Mouse (Mus musculus) megakaryocyte, adult 5-6 weeks (primary cell): ENCODE measurements around the gene Sdhd. TPM values are rescaled to one million over a fixed set of nuclear protein-coding genes. Genes with fewer than 3 reads are reported as not detected.

Experiments
- total RNA-seq, 2 experiments: library from RNA; stranded (forward) in 1 of 2; stranded (reverse) in 1 of 2; fragments of 153-499, 151-499 nt in 1 of 2; fragments of 221-1000, 200-1000 nt in 1 of 2; gene quantifications; 2 replicates each; pipeline versions ENCODE4 v1.2.3 to v1.2.4; 2015 to 2017

Gene Sdhd
- total RNA-seq, 2 experiments from 2014 or later, result 130 to 185 TPM

Other genes starting within 250 kb of the Sdhd start
- not detected in 2 replicates for gene Plet1, start 109.3 kb downstream of the Sdhd start, total RNA-seq (2015)
- gene Plet1, start 109.3 kb downstream of the Sdhd start, total RNA-seq (2017), result not detected in 2 replicates
- gene Pts, start 75.1 kb downstream of the Sdhd start, total RNA-seq (2015), result 97.1 and 106 TPM in 2 replicates
- gene Pts, start 75.1 kb downstream of the Sdhd start, total RNA-seq (2017), result 61.2 and 67.4 TPM in 2 replicates
- gene Il18, start 49.0 kb downstream of the Sdhd start, total RNA-seq (2015), result 9.9 and 20.1 TPM in 2 replicates
- 10.2 and 14.5 TPM in 2 replicates for gene Il18, start 49.0 kb downstream of the Sdhd start, total RNA-seq (2017)
- 0.39 and 0.49 TPM in 2 replicates for gene Bco2, start 48.6 kb downstream of the Sdhd start, total RNA-seq (2015)
- 0.85 and 1.6 TPM in 2 replicates for gene Bco2, start 48.6 kb downstream of the Sdhd start, total RNA-seq (2017)
- gene Tex12, start 42.5 kb downstream of the Sdhd start, total RNA-seq (2015), result not detected in 2 replicates
- gene Tex12, start 42.5 kb downstream of the Sdhd start, total RNA-seq (2017), result not detected in 2 replicates
- gene Timm8b, start 98 bp upstream of the Sdhd start, total RNA-seq (2015), result 78.7 and 89.2 TPM in 2 replicates
- 163 and 189 TPM in 2 replicates for gene Timm8b, start 98 bp upstream of the Sdhd start, total RNA-seq (2017)
- gene Pih1d2, start 13.5 kb upstream of the Sdhd start, total RNA-seq (2015), result 0.48 TPM in 1 of 2 replicates, not detected in the other
- gene Pih1d2, start 13.5 kb upstream of the Sdhd start, total RNA-seq (2017), result 0.40 TPM in 1 of 2 replicates, not detected in the other
- 19.6 and 26.2 TPM in 2 replicates for gene Nkapd1, start 13.7 kb upstream of the Sdhd start, total RNA-seq (2015)
- gene Nkapd1, start 13.7 kb upstream of the Sdhd start, total RNA-seq (2017), result 22.4 and 25.3 TPM in 2 replicates
- gene Dlat, start 56.0 kb upstream of the Sdhd start, total RNA-seq (2015), result 27.6 and 28.5 TPM in 2 replicates
- 21.7 and 34.4 TPM in 2 replicates for gene Dlat, start 56.0 kb upstream of the Sdhd start, total RNA-seq (2017)
- not detected in 2 replicates for gene Dixdc1, start 135.7 kb upstream of the Sdhd start, total RNA-seq (2015)
- gene Dixdc1, start 135.7 kb upstream of the Sdhd start, total RNA-seq (2017), result not detected in 2 replicates
- gene 2310030G06Rik, start 142.7 kb upstream of the Sdhd start, total RNA-seq (2015), result not detected in 2 replicates
- not detected in 2 replicates for gene 2310030G06Rik, start 142.7 kb upstream of the Sdhd start, total RNA-seq (2017)
- gene Cryab, start 147.5 kb upstream of the Sdhd start, total RNA-seq (2015), result 1.8 and 3.9 TPM in 2 replicates
- 0.62 and 3.1 TPM in 2 replicates for gene Cryab, start 147.5 kb upstream of the Sdhd start, total RNA-seq (2017)
- not detected in 2 replicates for gene Hspb2, start 148.5 kb upstream of the Sdhd start, total RNA-seq (2015)
- gene Hspb2, start 148.5 kb upstream of the Sdhd start, total RNA-seq (2017), result not detected in 2 replicates
- gene Fdxacb1, start 164.4 kb upstream of the Sdhd start, total RNA-seq (2015), result 5.8 and 6.4 TPM in 2 replicates
- gene Fdxacb1, start 164.4 kb upstream of the Sdhd start, total RNA-seq (2017), result 4.7 and 4.8 TPM in 2 replicates
- gene Alg9, start 171.2 kb upstream of the Sdhd start, total RNA-seq (2015), result 13.1 and 14.3 TPM in 2 replicates
- gene Alg9, start 171.2 kb upstream of the Sdhd start, total RNA-seq (2017), result 13.4 and 15.1 TPM in 2 replicates
- 14.7 and 15.1 TPM in 2 replicates for gene 1110032A03Rik, start 171.7 kb upstream of the Sdhd start, total RNA-seq (2015)
- gene 1110032A03Rik, start 171.7 kb upstream of the Sdhd start, total RNA-seq (2017), result 10.6 and 14.2 TPM in 2 replicates
- gene Ppp2r1b, start 241.5 kb upstream of the Sdhd start, total RNA-seq (2015), result 17.8 and 18.7 TPM in 2 replicates
- gene Ppp2r1b, start 241.5 kb upstream of the Sdhd start, total RNA-seq (2017), result 24.0 and 26.6 TPM in 2 replicates